8 mouse cellular contexts compared by ENCODE assay signal in the genomic region with DNA sequence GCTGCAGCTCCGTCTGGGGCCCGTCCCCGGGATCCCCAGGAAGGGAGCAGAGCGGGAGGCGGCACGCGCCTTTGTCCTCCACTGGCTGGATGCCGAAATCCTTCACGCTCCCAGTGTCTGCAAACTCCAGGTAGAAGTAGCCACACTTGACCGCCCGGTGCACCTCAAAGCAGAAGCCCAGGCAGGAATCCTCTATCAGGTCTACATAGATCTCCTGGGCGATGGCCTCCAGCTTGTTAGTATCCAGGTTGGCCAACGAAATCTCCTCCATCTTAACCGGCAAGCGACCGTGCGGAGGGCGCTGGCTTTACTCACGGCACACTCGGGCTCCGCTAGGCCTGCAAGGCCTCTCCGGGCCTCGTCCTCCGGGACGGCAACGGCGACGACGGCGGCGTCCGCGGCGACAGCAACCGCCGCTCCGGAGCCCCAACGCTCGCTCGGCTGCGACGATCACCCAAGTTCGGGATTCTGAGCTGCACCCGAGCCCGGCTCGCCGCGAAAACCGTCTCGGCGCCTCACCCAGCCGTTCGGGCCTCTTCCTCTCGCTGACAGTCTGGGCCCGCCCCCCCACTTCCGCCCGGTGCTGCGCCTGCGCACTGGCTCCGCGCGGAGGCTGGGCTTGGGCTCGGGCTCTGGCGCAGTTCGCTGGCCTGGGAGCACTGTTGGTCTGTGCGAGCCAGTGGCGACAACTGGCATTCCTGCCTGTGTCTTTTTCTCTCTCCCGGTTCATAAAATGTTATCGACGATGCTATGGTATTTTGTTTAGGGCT. TPM values are rescaled to one million over a fixed set of nuclear protein-coding genes. Genes with fewer than 3 reads are reported as not detected.
DNase-seq lines count a peak whose midpoint lies in the region; ATAC-seq and TF ChIP-seq lines count a peak whose summit lies in the region.

Gene Atxn7l3b (minus strand): TSS at position 550 of the 770 bp plus-strand sequence.

- DNase-seq in brain, embryonic 14.5 days (ENCODE audit: low read depth): peak; percentile 97
- DNase-seq in liver, adult 2 months (ENCODE audit: extremely low read depth, low read depth, low spot score): peak; percentile 81
- peak; percentile 93 for DNase-seq in splenic B cell, adult 2 months (ENCODE audit: low read depth, low spot score)

- H3K4me2 ChIP-seq in heart, embryonic 11.5 days: peak within 1 kb of the TSS; percentile 85
- H3K4me2 ChIP-seq in kidney, embryonic 16.5 days (replicated peaks; ENCODE audit: low read depth, low read length): peak within 1 kb of the TSS; percentile 89
- peak within 1 kb of the TSS; percentile 83 for H3K4me2 ChIP-seq in myocyte (ENCODE audit: low read depth)

- H3K79me3 ChIP-seq in C2C12 (ENCODE audit: low read depth): peaks cover 35% of the 10 kb centered on the region

- peaks cover 35% of the 10 kb centered on the region for H3K4me1 ChIP-seq in erythroblast, embryonic 14.5 days (ENCODE audit: control insufficient read depth)
- peaks cover 16% of the 10 kb centered on the region for H3K4me1 ChIP-seq in heart, embryonic 11.5 days (ENCODE audit: control insufficient read depth, insufficient read depth, low read length)
- peaks cover 24% of the 10 kb centered on the region for H3K4me1 ChIP-seq in kidney, embryonic 16.5 days (ENCODE audit: insufficient read depth, low read length)
- peaks cover 19% of the 10 kb centered on the region for H3K4me1 ChIP-seq in liver, adult 2 months (ENCODE audit: control insufficient read depth, insufficient read depth, low read length)

- peak; percentile 100 for ATAC-seq in heart, embryonic 11.5 days (replicated peaks; ENCODE audit: insufficient number of reproducible peaks, low FRiP score, low TSS enrichment)
- ATAC-seq in kidney, embryonic 16.5 days (ENCODE audit: low FRiP score, low TSS enrichment): peak; percentile 100

- H3K36me3 ChIP-seq in C2C12 (ENCODE audit: control insufficient read depth, insufficient read depth): peaks cover 41% of the 10 kb centered on the region
- peaks cover 27% of the 10 kb centered on the region for H3K36me3 ChIP-seq in erythroblast, embryonic 14.5 days (ENCODE audit: control insufficient read depth)
- H3K36me3 ChIP-seq in heart, embryonic 11.5 days (ENCODE audit: control insufficient read depth, insufficient read depth, low read length): peaks cover 21% of the 10 kb centered on the region
- H3K36me3 ChIP-seq in kidney, embryonic 16.5 days (ENCODE audit: insufficient read depth, low read length): peaks cover 25% of the 10 kb centered on the region
- peaks cover 15% of the 10 kb centered on the region; the same call in 1 of the 2 replicates for H3K36me3 ChIP-seq in liver, adult 2 months (ENCODE audit: control insufficient read depth, insufficient read depth, low read length)
- peaks cover 15% of the 10 kb centered on the region for H3K36me3 ChIP-seq in myocyte (ENCODE audit: control insufficient read depth, insufficient read depth)
- no peaks in the 10 kb centered on the region; the same call in 1 of the 2 replicates for H3K36me3 ChIP-seq in splenic B cell, adult 2 months (ENCODE audit: control insufficient read depth, insufficient read depth, low read length, poor library complexity, severe bottlenecking)

- H3K9me3 ChIP-seq in erythroblast, embryonic 14.5 days (ENCODE audit: control insufficient read depth, low read length): no peaks in the 10 kb centered on the region
- H3K9me3 ChIP-seq in heart, embryonic 11.5 days (replicated peaks; ENCODE audit: control insufficient read depth, low read length): no peaks in the 10 kb centered on the region
- peaks cover 18% of the 10 kb centered on the region for H3K9me3 ChIP-seq in kidney, embryonic 16.5 days (ENCODE audit: low read length)

- H3K27ac ChIP-seq in heart, embryonic 11.5 days (ENCODE audit: low read depth, low read length): peak within 1 kb of the TSS; percentile 87
- H3K27ac ChIP-seq in kidney, embryonic 16.5 days (ENCODE audit: low read length): peak within 1 kb of the TSS; percentile 96
- peak within 1 kb of the TSS; percentile 91 for H3K27ac ChIP-seq in liver, adult 2 months (replicated peaks; ENCODE audit: insufficient read depth, low read depth, low read length)

- peak within 1 kb of the TSS; percentile 97 for H3ac ChIP-seq in C2C12 (ENCODE audit: control insufficient read depth, insufficient read length, low read depth)
- peak within 1 kb of the TSS; percentile 44 for H3ac ChIP-seq in myocyte (ENCODE audit: control insufficient read depth, insufficient read length)

- no peaks in the 10 kb centered on the region for H3K27me3 ChIP-seq in C2C12 (ENCODE audit: control insufficient read depth, insufficient read depth, insufficient read length)
- H3K27me3 ChIP-seq in erythroblast, embryonic 14.5 days (ENCODE audit: control insufficient read depth): no peaks in the 10 kb centered on the region
- no peaks in the 10 kb centered on the region for H3K27me3 ChIP-seq in heart, embryonic 11.5 days (ENCODE audit: control insufficient read depth, insufficient read depth, low read length)
- no peaks in the 10 kb centered on the region for H3K27me3 ChIP-seq in kidney, embryonic 16.5 days (ENCODE audit: insufficient read depth, low read length)
- H3K27me3 ChIP-seq in liver, adult 2 months (ENCODE audit: control insufficient read depth, insufficient read depth, low read length): no peaks in the 10 kb centered on the region
- no peaks in the 10 kb centered on the region for H3K27me3 ChIP-seq in myocyte (ENCODE audit: control insufficient read depth, insufficient read depth, insufficient read length)
- no peaks in the 10 kb centered on the region for H3K27me3 ChIP-seq in splenic B cell, adult 2 months (ENCODE audit: control insufficient read depth, insufficient read depth, low read length, poor library complexity, severe bottlenecking)

- H3K4me3 ChIP-seq in C2C12 (ENCODE audit: insufficient read depth, poor library complexity, severe bottlenecking) (peak within 1 kb of the TSS; percentile 79), myocyte (peak within 1 kb of the TSS; percentile 72)
- H3K4me3 ChIP-seq in erythroblast, embryonic 14.5 days (replicated peaks): peak within 1 kb of the TSS; percentile 90
- peak within 1 kb of the TSS; percentile 75 for H3K4me3 ChIP-seq in heart, embryonic 11.5 days (ENCODE audit: low read depth, low read length)
- peak within 1 kb of the TSS; percentile 80 for H3K4me3 ChIP-seq in kidney, embryonic 16.5 days (ENCODE audit: low read length)
- H3K4me3 ChIP-seq in liver, adult 2 months (ENCODE audit: insufficient read depth, low read depth, low read length): peak within 1 kb of the TSS; percentile 88

- TF ChIP-seq POLR2A in brain, embryonic 14.5 days (IDR thresholded peaks at IDR 0.05; ENCODE audit: borderline replicate concordance, extremely low read depth, insufficient read depth, insufficient read length, poor library complexity, severe bottlenecking): peak; percentile 86
- peak; percentile 85 for TF ChIP-seq POLR2A in liver, adult 2 months (IDR thresholded peaks at IDR 0.05; ENCODE audit: extremely low read depth, insufficient read depth, low read length)
- TF ChIP-seq POLR2A in myocyte (IDR thresholded peaks at IDR 0.05; ENCODE audit: insufficient read length, low read depth): peak; percentile 79

- H3K9ac ChIP-seq in heart, embryonic 11.5 days (ENCODE audit: low read depth, low read length): peak within 1 kb of the TSS; percentile 94
- H3K9ac ChIP-seq in kidney, embryonic 16.5 days (replicated peaks; ENCODE audit: low read length): peak within 1 kb of the TSS; percentile 97
- peak within 1 kb of the TSS; percentile 95 for H3K9ac ChIP-seq in liver, adult 2 months (ENCODE audit: low read depth, low read length)

- H3K79me2 ChIP-seq in C2C12 (ENCODE audit: control insufficient read depth, insufficient read depth) (peaks cover 51% of the 10 kb centered on the region), myocyte (ENCODE audit: control insufficient read depth, insufficient read depth) (peaks cover 38% of the 10 kb centered on the region)
- peaks cover 18% of the 10 kb centered on the region; the same call in 1 of the 2 replicates for H3K79me2 ChIP-seq in liver, adult 2 months (ENCODE audit: control insufficient read depth, insufficient read depth, low read length)

- no peak for TF ChIP-seq CTCF in C2C12 (IDR thresholded peaks at IDR 0.05; ENCODE audit: control insufficient read depth, insufficient read depth, insufficient read length)
- no peak for TF ChIP-seq CTCF in brain, embryonic 14.5 days (IDR thresholded peaks at IDR 0.05; ENCODE audit: borderline replicate concordance, extremely low read depth, insufficient read depth, insufficient read length)
- no peak for TF ChIP-seq CTCF in liver, adult 2 months (IDR thresholded peaks at IDR 0.05; ENCODE audit: low read depth, low read length)

- WGBS in heart, embryonic 11.5 days (ENCODE audit: insufficient replicate concordance): 2% methylated on average over 70 of the region's 70 CpGs
- WGBS in kidney, embryonic 16.5 days: under 1% methylated on average over 69 of the region's 70 CpGs
- WGBS in liver, adult 2 months: under 1% methylated on average over 67 of the region's 70 CpGs

TF ChIP-seq in C2C12, 6 proteins besides CTCF, POLR2A, EP300 and RAD21:
- peak; percentile 13 for TF ChIP-seq MAX (IDR thresholded peaks at IDR 0.05)
- TF ChIP-seq FOSL1 (IDR thresholded peaks at IDR 0.05; ENCODE audit: insufficient read depth, low read length, poor library complexity, severe bottlenecking): no peak
- no peak for TF ChIP-seq MYOD1 (IDR thresholded peaks at IDR 0.05; ENCODE audit: control insufficient read depth, insufficient read length, low read depth)
- no peak for TF ChIP-seq MYOG (IDR thresholded peaks at IDR 0.05; ENCODE audit: control insufficient read depth, extremely low read depth, insufficient read length)
- TF ChIP-seq USF1 (IDR thresholded peaks at IDR 0.05; ENCODE audit: low read depth): no peak
- TF ChIP-seq CEBPB (IDR thresholded peaks at IDR 0.05; ENCODE audit: low read depth): no peak

TF ChIP-seq in myocyte, 11 proteins besides CTCF, POLR2A, EP300 and RAD21 (continues in another document):
- TF ChIP-seq USF1 (IDR thresholded peaks at IDR 0.05; ENCODE audit: low read depth): no peak
- peak in 1 of 3 experiments; percentile 40 for TF ChIP-seq MYOD1 (IDR thresholded peaks at IDR 0.05; ENCODE audit: control insufficient read depth in 1 of 3, insufficient read length in 2 of 3, low read depth in 2 of 3)
- no peak for TF ChIP-seq TCF12 (IDR thresholded peaks at IDR 0.05; ENCODE audit: insufficient read depth, poor library complexity, severe bottlenecking)
- TF ChIP-seq POLR2AphosphoS2 (IDR thresholded peaks at IDR 0.05; ENCODE audit: insufficient read length, low read depth): peak; percentile 75
- TF ChIP-seq MAX (IDR thresholded peaks at IDR 0.05; ENCODE audit: low read depth): no peak
- no peak for TF ChIP-seq REST (IDR thresholded peaks at IDR 0.05; ENCODE audit: insufficient read depth, insufficient read length)

RNA-seq across cellular contexts. Expression of gene Atxn7l3b, which starts in this region (rescaled TPM):
- polyA plus RNA-seq in C2C12 (2012; fragmentation: generic; extraction: Trizol) (34.0 TPM), myocyte (2012; fragmentation: generic; extraction: Trizol) (35.0 TPM)
- polyA plus RNA-seq in brain, embryonic 14.5 days (2012; rRNA removed): 140 and 195 TPM in 2 replicates
- polyA plus RNA-seq in erythroblast, embryonic 14.5 days (2012): 1.2 and 1.3 TPM in 2 replicates
- polyA plus RNA-seq in heart, embryonic 11.5 days (2014; fragmentation: Nextera tagmentation; extraction: Ambion mirVana): 102 and 122 TPM in 2 replicates
- polyA plus RNA-seq in kidney, embryonic 16.5 days (2015; fragmentation: Nextera tagmentation; extraction: Ambion mirVana): 186 and 187 TPM in 2 replicates
- 45.9 and 49.5 TPM in 2 replicates for total RNA-seq in liver, adult 2 months (2014; rRNA removed)
- polyA plus RNA-seq in liver, adult 2 months (2012; rRNA removed): 29.3 and 34.4 TPM in 2 replicates

Comparison
In these comparisons a context has a peak if more than half of its experiments do, and no peak if none do; other contexts are left out.
1. Peak in every context shown above with its lines: DNase-seq, ATAC-seq, H3K4me3 ChIP-seq and H3K27ac ChIP-seq.
2. RNA of gene Atxn7l3b (polyA plus RNA-seq): 140 to 195 TPM in brain, embryonic 14.5 days, 186 to 187 TPM in kidney, embryonic 16.5 days, 102 to 122 TPM in heart, embryonic 11.5 days, 35.0 TPM in myocyte (single experiment), 34.0 TPM in C2C12 (single experiment) and 29.3 to 34.4 TPM in liver, adult 2 months; 1.2 to 1.3 TPM in erythroblast, embryonic 14.5 days; every median in the first group is over 10 times any median in the second.